Mouse (Mus musculus) midbrain, postnatal 0 days (tissue): ENCODE results near the gene Gm28051. TPM values are rescaled to one million over a fixed set of nuclear protein-coding genes. Genes with fewer than 3 reads are reported as not detected.

ENCODE experiments used
- ATAC-seq: fragments of 200-750 bp; cut with Nextera tagmentation; 2 replicates; pipeline ENCODE4 v1.8.0; 2017; ENCODE audit warnings: moderate number of reproducible peaks, mild to moderate bottlenecking, moderate TSS enrichment, moderate library complexity; ENCODE audit not compliant: low FRiP score
- DNase-seq: peaks from one replicate; pipeline ENCODE4 v3.0.0-alpha.2; 2015; ENCODE audit warnings: low spot score
- H3K27ac ChIP-seq: fragments of 300-500 bp; sonication (generic); 2 replicates; pipeline ENCODE4 v1.5.1; 2014; ENCODE audit warnings: low read depth, mild to moderate bottlenecking, low read length, mixed read lengths
- H3K27me3 ChIP-seq: fragments of 300-500 bp; sonication (generic); 2 replicates; pipeline ENCODE4 v1.6.1; 2014; ENCODE audit warnings: low read length, control low read depth, mixed read lengths; ENCODE audit not compliant: insufficient read depth
- H3K36me3 ChIP-seq: fragments of 300-500 bp; sonication (generic); 2 replicates; pipeline ENCODE4 v1.6.1; 2014; ENCODE audit warnings: low read length, control low read depth, mixed read lengths; ENCODE audit not compliant: insufficient read depth
- H3K4me1 ChIP-seq: fragments of 300-500 bp; sonication (generic); 2 replicates; pipeline ENCODE4 v1.6.1; 2014; ENCODE audit warnings: mild to moderate bottlenecking, control low read depth, antibody characterized with exemption, low read length, mixed read lengths; ENCODE audit not compliant: insufficient read depth
- H3K4me2 ChIP-seq: fragments of 300-500 bp; sonication (generic); 2 replicates; pipeline ENCODE4 v1.6.1; 2014; ENCODE audit warnings: low read depth, mild to moderate bottlenecking, low read length, mixed read lengths; ENCODE audit not compliant: poor library complexity, severe bottlenecking
- H3K4me3 ChIP-seq: fragments of 300-500 bp; sonication (generic); 2 replicates; pipeline ENCODE4 v1.5.1; 2014; ENCODE audit warnings: low read depth, mild to moderate bottlenecking, low read length, moderate library complexity
- H3K9ac ChIP-seq: fragments of 300-500 bp; sonication (generic); replicated peaks from 2 replicates; pipeline ENCODE4 v1.6.1; 2014; ENCODE audit warnings: mild to moderate bottlenecking, low read length, moderate library complexity, mixed read lengths; ENCODE audit not compliant: poor library complexity, severe bottlenecking
- H3K9me3 ChIP-seq: fragments of 300-500 bp; sonication (generic); 2 replicates; pipeline ENCODE4 v1.6.1; 2016; ENCODE audit warnings: low read length, control low read depth
- CTCF ChIP-seq: IDR thresholded peaks from 2 replicates; pipeline ENCODE4 v1.5.1; 2016; ENCODE audit warnings: antibody characterized with exemption, mild to moderate bottlenecking
- WGBS: fragments of 180-500 bp; shearing (Covaris S2); extraction: QIAGEN DNeasy Blood & Tissue Kit; methylation state at CpG from one replicate; pipeline ENCODE4 v1.1.7; 2014; 5-methylcytosine and 5-hydroxymethylcytosine counted together
- polyA plus RNA-seq: library from polyadenylated mRNA; unstranded; fragments of >200 nt; fragmentation: Nextera tagmentation; extraction: Ambion mirVana; gene quantifications from 2 replicates; pipeline ENCODE4 v1.2.1, GENCODE M21; 2015
- total RNA-seq: library from RNA; depleted of rRNA; stranded (reverse); fragments of >200 nt; gene quantifications from 2 replicates; pipeline ENCODE4 v1.2.3, GENCODE M21; 2014

Gene Gm28051
- total and polyA plus RNA-seq, 2 experiments from 2014 or later: 0.93 TPM; not detected in 1

DNA sequence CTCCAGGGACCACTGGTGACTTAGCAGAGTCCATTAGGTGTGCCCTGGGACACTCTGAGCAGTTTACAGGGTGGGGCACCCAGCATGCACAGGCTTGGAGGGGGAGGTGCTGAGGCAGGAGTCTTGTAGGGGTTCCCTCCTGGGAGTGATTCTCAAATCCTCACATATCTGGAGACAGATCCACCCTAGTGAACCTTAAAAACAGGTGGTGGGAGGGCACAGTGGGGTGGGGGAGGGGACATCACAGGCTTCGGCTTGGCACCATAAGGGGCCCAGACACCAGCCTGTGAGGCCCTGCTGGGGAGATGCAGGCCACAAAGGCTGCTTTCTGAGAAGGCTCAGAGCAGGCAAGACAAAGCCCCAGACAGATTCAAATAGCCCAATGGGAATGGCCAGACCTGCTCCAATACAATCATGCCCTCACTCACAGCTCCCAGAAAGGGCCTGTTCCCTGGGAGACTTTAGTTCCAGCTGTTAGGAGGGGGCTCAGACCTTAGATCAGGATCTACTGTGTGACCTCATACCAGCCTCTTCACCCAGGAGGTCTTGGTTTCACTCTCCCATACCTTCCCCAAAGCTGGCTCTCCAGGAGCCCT lies 59.4 kb downstream of the Gm28051 start:
- Histone ChIP-seq H3K9ac (no peak overlapping the region), H3K9me3 (no peaks in the 10 kb centered on the region), H3K4me3 (no peak overlapping the region), H3K4me2 (no peak overlapping the region), H3K4me1 (peaks cover 24% of the 10 kb centered on the region; the same call in 1 of the 2 replicates), H3K27me3 (no peaks in the 10 kb centered on the region), H3K27ac (no peak overlapping the region), H3K36me3 (no peaks in the 10 kb centered on the region)
- no peak for ATAC-seq
- no peak for TF ChIP-seq CTCF
- WGBS: 11% methylated on average over 1 of the region's 1 CpGs
- DNase-seq: no peak

DNA sequence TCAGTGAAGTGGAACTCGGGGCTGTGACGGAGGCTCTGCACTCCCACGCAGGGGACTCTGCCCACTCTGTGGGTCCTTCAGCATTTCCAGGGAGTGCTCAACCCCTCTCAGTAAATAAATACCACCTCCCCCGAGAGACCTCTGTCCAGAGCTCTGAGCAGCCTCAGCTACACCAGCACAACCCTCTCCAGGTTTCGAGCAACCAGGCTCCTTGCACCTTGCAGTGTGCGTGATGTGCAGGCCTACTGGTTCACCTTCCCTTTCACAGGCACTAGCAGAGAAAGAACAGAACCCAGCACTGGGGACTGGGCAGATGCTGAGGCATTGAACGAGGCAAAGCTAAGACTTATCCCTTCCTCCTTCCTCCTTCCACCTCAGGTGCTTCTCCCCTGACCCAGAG lies 60.2 kb downstream of the Gm28051 start:
- TF ChIP-seq CTCF: no peak
- Histone ChIP-seq H3K9me3 (no peaks in the 10 kb centered on the region), H3K4me2 (no peak overlapping the region), H3K4me1 (peaks cover 20% of the 10 kb centered on the region; the same call in 1 of the 2 replicates), H3K27ac (no peak overlapping the region), H3K36me3 (no peaks in the 10 kb centered on the region), H3K9ac (no peak overlapping the region), H3K4me3 (no peak overlapping the region), H3K27me3 (no peaks in the 10 kb centered on the region)
- DNase-seq: no peak
- WGBS: 85% methylated on average over 7 of the region's 7 CpGs
- no peak for ATAC-seq

DNA sequence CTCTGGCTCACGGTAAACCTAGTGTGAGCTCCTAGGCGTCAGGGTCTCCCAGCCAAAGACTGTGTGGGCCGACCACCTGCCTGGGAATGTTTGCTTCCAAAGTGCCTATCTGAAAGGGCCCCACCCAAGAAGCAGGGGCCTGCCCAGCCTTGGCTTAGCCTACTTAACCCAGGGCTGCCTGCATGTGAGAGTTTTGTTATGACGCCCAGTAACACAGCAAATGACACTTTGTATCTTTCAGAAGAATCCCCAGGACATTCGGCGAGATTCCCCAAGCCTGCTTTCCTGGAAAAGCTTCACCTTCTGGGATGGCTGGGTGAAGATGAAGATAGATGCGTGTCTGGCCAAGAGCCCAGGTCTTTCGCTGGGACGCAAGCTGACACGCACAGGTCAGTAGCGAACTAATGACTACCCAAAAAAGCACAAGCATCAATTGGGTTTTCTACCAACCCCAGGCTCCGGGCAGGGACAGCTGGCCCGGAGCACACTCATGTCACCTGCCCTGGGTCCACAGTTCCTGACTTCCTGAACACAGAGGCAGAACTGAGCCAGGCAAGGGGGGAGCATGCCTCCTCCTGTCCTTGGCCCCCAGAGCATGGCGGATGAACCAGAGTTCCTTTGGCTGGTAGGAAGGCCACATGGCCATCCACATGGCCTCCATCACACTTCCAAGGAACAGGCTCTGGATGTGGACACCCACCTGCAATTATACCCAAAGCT lies 60.8 kb downstream of the Gm28051 start:
- ATAC-seq (no peak), DNase-seq (no peak)
- H3K4me1 ChIP-seq: 0 out of 2 replicates have a peak, but pooled peaks cover 15% of the 10 kb centered on the region

DNA sequence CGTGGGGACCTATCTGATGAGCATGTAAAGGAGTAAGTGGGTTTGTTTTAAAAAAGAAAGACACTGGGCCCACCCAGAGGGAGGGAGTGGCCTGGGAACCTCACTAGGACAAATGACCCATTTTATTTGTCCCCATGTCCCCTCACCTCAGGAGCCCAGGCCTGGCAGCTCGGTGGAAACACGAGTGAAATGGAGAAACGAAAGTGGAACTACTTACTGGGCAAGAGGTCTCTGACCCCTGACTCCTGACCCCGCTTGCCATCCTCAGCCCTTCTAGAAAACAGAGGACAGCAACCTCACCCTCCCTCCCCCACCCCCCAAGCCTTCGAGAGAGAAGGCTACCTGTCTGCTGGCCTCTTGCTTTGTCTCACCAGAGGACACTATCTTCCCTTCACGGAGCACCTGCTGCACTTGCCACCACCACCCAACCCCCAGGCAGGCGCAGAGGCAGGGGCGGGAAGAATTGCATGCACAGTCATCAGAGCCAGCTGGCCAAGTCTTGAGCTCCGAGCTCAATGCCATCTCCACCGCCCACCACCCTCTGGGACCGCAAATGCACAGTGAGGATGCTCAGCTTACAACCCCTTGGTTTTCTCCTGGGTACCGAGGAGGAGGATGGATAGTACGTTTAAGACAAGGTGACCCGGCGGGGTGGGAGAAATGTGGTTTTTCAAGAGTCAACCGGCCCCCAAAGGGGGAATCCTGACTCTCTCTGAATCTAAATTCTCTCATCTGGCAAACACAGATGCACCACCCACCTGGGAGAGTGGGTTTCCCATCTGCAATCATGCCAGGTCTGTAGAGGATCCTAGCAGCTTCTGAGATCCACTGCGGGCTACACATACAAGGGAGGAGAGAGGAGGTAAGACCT lies 62.0 kb downstream of the Gm28051 start:
- Histone ChIP-seq H3K4me1 (0 out of 2 replicates have a peak, but pooled peaks cover 15% of the 10 kb centered on the region), H3K4me2 (no peak overlapping the region), H3K27ac (no peak overlapping the region), H3K4me3 (no peak overlapping the region), H3K9ac (no peak overlapping the region; the same call in 1 of the 2 replicates), H3K9me3 (no peaks in the 10 kb centered on the region), H3K36me3 (no peaks in the 10 kb centered on the region), H3K27me3 (no peaks in the 10 kb centered on the region)
- DNase-seq (no peak), ATAC-seq (no peak)
- no peak for TF ChIP-seq CTCF
- WGBS: 65% methylated on average over 18 of the region's 18 CpGs

More for the DNA sequence above, 60.8 kb downstream of the Gm28051 start:
- Histone ChIP-seq H3K27ac (no peak overlapping the region), H3K36me3 (no peaks in the 10 kb centered on the region), H3K4me2 (no peak overlapping the region), H3K9ac (no peak overlapping the region), H3K27me3 (no peaks in the 10 kb centered on the region), H3K9me3 (no peaks in the 10 kb centered on the region), H3K4me3 (no peak overlapping the region)
- no peak for TF ChIP-seq CTCF
- 90% methylated on average over 14 of the region's 14 CpGs for WGBS

DNA sequence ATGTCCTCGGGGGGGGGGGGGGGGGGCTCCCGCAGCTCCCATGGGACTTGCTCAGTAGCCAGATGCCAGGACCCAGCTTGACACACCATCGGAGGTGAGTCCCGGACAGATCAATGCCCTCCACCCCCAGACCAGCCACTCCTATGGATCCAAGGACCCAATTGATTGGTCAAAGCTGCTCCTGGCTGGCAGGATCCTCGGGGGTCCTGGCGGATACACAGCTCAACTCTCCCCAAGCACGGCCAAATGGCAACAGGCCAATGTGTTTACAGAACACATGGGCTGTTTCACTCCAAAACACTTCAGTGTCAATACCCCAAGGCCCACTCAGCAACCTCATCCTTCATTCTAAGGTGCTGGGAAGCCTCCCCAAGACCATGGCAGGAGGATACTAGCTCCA lies 65.8 kb downstream of the Gm28051 start:
- no peak overlapping the region for H3K4me3 ChIP-seq
- DNase-seq: no peak
- no peaks in the 10 kb centered on the region for H3K36me3 ChIP-seq
- 78% methylated on average over 6 of the region's 7 CpGs for WGBS
- H3K4me2 ChIP-seq: no peak overlapping the region
- no peak overlapping the region for H3K9ac ChIP-seq
- no peak for ATAC-seq
- no peak overlapping the region for H3K27ac ChIP-seq
- no peaks in the 10 kb centered on the region for H3K27me3 ChIP-seq
- no peaks in the 10 kb centered on the region for H3K9me3 ChIP-seq
- 0 out of 2 replicates have a peak, but pooled peaks cover 2% of the 10 kb centered on the region for H3K4me1 ChIP-seq
- no peak for TF ChIP-seq CTCF
